Mouse (Mus musculus) mouse trophoblast stem cell (cell line): ENCODE results near the gene Emid1.
"Not testable (repeated sequence)": the region's sequence is repeated elsewhere in the genome, so short reads cannot be mapped to it uniquely, and the experiment has no call there.

Experiments
- in situ Hi-C, 2 experiments: fragments of 300-500 bp; cut with MseI, MboI; formaldehyde crosslinking; loops; 2 replicates in 1 of 2; 3 replicates in 1 of 2; pipeline ENCODE4 v1.15.1; 2025

The Emid1 gene

DNA sequence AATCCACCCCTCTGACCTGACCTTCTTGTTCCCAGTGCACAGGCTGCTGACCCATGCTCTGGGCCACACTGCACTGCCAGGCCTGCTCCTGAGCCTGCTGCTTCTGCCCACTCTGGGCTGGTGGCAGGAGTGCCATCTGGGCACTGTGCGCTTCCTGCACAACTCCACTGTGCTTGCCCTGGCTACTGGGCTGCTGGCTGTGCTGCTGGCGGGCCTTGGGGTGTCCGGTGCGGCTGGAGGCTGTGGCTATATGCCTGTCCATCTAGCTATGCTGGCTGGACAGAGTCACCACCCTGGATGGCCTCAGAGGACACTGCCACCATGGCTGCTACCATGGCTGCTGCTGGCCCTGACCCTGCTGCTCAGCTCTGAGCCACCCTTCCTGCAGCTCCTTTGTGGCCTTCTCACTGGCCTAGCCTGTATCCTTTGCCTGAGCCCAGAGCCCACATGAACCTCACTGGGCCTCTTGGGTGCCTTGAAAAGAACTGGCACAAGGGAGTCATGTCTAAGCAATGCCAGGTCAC lies 48.0 kb downstream of the Emid1 start:
- in situ Hi-C loops: no loop called here

DNA sequence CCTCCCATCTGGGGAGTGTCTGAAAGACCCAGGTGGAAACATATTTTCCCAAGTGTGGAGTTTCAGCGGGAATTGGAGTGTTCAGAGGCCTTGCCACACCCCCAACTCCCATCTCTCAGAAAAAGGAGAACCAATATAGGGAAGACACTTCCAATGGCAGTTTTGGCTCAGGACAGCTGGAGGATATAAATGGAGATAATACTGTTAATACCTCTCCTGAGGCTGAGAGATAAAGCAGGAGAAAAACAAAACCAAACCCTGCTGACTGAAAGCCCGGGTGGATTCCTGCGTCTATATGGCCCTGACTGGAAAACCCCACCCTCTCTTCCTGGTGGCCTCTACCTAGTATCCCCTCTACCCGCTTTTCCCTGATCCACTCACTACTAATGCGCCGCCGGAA lies 49.7 kb downstream of the Emid1 start:
- in situ Hi-C loops: no loop called here

DNA sequence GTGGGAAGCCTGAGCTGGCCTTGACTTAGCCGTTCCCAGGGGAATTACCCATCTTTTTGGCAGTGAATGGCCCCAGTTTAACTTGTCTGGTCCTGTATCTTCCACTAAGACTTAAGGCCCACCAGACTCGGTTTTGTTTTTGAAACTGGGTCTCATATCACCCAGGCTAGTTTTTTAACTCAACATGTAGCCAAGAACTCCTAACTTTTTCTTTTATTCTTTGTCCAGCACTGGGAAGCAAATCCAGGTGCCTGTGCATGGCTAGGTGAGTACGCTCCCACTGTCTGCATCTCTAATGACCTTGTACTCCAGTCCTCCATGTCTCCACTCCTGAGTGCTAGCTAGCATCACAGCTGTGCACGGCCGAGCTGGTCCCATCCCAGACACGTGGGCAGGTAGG lies 50.4 kb downstream of the Emid1 start:
- in situ Hi-C loops: no loop called here

DNA sequence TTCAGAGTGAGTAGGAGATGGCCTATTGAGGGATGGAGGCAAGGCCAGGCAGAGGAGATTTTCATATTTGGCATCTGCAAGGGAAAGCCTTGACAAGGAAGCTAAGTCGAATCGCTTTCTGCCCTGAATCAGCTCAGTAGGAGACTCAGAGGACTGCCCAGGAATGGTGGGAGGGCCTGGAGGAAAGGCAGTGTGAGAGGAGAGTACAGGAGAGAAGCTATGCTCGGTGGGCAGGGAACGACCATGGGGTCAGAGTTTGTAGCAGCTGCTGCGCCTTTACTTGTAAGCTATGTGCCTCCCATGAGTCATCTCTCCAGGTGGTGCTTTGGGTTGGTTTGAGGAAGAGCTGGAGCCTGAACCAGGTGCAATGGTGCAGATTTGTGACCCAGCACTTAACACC lies 51.3 kb downstream of the Emid1 start:
- in situ Hi-C loops: no loop called here

DNA sequence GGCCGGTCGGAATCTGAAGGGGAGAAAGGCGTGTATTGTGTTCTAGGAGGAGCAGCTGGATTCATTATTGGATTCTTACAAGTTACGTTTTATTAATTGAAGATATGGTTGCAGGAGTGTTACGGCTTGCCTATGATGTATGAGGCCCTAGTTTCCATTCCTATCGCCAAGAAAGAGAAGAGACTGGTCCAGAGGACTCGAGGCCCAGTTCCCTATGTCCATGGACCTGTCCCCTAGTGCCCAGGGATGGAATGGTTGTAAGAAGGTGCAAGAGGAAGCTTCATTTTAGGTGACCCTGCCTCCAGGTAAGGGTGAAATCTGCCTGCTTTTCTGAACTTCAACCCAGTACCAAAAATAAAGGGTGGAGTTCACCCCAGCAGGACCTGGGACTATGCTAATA lies 51.8 kb downstream of the Emid1 start:
- in situ Hi-C loops: no loop called here

DNA sequence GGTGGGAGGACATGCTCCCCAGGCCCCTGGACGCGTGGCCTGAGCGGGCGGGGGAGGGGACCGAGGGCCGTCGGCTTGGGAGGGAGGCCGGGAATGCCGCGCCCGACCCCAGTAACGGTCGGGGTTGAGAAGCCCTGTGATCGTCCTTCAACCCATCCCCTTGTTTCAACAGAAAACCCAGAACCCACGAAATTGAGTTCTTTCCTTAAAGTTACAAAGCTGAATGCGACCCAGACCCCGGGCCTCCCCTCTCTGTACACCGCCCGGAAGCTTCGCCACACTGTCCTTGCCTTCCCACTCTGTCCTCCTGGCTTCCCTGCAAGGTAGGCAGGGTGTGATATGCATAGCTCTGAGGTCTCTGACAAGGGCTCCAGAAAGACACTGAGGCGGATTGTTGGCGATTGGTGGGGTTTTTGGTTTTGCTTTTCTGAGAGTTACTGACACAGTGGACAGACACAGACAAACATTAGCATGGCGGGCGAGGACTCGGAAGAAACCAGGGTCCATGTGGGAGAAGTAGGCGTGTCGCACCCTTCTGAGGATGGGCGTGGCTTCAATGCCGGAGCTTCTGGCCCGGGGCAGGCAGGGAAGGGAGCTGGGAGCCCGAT lies 52.4 kb downstream of the Emid1 start:
- in situ Hi-C loops: no loop called here

DNA sequence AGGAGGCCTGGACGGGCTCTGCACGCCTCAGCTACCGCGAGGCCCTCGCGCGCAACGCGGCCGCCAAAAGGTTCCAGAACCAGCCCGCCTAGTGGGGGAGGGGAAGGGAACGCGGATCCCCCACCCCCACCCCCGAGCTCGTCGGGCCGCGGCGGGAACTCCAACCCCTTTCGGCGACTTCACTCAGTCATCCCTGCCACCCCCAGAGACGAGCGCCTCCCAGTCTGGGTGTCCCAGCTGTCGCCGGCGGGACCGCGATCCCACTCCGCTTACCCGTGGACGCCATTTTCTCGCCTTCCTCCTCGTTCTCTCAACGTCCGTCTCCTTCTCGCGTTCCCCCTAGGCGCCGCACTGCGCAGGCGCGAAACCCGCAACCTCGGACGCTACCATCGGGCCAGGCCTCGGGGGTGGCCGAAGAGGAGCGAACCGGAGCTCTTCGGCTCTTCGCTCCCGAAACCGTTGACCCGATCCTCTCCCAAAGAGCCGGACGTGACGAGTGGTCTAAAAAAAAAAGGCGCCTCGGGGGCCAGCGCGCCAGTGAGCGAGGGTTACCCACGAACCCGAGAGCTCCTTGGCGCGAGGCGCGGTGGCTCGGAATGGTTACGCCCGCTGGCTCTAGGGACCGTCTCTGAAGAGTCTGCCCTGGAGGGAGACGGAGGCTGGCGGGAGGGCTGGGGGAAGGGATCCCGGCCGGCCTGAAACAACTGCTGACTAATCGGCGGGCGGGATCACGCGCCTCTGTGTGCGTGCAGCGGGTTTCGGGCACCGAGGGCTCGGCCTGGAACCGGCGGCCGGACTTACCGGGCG lies 53.1 kb downstream of the Emid1 start, which contains the start of the genes Rhbdd3 and Ewsr1:
Gene Rhbdd3 (plus strand): TSS at position 191 of the 807 bp plus-strand sequence.
Gene Ewsr1 (minus strand): TSS at position 531 of the 807 bp plus-strand sequence.
- in situ Hi-C loops: no loop called here

DNA sequence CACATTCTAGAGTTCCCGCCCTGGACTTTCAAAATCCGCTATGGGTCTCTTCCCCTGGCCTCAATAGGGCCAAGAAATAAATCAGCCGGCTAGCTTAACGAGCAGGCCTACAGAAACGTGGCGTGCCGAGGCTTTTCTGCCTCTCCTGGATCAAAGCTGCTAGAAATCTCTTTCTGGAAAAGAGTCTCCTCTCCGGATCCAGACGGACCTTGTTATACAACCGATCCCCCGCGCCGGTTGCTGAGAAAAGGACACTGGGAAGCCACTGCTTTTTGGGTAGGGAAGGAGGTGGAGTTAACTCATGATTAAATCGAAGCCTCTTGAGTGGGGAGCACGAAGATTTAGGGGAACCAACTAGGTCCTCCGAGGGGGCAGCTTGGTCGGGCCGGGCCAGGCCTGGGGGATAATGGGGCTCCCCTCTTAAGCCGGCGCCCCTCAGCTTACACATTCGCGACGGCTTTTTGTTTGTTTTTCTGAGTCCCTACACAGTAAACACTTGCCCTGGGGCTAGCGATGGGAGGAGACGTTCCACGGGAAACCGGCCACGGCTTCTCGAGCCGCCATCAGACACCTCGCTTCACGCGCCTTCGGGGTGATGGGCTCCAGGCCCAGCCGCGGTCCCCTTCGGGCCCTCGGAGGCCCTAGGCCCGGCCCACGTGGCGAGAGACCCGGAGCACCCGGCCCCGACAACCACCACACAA lies 53.9 kb downstream of the Emid1 start:
- in situ Hi-C loops: no loop called here

DNA sequence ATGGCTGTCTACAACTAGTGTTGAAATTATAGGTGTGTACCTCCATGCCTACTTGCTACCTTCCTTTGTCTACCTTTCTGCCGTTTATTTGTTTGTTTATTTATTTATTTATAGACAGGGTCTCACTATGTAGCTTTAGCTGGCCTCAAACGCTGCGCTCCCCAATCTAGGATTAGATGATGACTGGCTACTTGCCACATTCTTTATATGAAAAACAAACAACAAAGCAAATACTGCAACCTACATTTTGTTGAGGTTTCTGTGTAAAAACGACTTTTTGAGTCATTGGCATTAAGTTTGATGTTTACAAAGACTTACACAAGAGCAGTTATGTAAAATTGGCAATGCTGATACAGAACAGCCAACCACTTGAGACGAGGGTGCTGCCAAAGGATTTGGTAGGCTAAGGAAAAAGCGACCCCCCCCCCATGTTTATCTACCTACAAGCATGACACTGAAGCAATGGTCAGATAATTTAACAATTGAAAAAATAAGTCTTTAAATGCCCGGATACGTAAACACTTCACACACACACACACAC lies 55.5 kb downstream of the Emid1 start:
- in situ Hi-C loops: no loop called here

DNA sequence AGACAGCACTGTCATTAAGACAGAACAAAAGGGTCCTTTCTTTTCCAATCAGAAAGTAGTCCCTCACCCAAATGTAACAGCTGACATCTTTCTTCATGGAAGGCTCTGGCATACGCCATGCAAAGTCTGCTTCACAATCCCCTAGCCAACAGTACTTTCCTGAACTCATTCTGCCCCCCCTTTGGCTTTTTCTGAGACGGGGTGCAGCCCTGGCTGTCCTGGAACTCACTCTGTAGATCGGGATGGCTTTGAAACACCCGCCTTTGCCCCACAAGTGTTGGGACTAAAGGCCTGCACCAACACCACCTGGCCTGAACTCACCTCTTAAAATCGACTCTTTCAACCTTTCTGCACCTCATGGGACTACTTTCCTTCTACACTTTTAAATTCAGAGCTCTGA lies 56.2 kb downstream of the Emid1 start:
- in situ Hi-C loops: no loop called here

DNA sequence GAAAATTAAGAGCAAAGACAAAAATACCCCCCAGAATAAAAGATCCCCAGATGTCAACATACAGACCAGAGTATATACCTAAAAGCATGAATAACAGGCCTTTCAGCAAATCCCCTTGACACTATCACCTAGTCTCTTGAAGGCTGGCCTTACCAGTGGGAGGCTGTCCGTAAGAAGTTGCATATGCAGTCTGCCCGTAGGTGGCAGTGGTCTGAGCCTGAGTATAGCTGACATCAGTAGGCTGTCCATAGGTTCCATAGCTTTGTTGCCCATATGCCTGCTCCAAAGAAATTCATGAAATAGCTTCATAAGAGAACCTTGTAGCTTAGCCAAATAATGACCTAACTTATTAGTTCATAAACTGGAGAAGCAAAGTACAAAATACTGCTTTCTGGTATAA lies 60.4 kb downstream of the Emid1 start:
- in situ Hi-C loops: no loop called here

DNA sequence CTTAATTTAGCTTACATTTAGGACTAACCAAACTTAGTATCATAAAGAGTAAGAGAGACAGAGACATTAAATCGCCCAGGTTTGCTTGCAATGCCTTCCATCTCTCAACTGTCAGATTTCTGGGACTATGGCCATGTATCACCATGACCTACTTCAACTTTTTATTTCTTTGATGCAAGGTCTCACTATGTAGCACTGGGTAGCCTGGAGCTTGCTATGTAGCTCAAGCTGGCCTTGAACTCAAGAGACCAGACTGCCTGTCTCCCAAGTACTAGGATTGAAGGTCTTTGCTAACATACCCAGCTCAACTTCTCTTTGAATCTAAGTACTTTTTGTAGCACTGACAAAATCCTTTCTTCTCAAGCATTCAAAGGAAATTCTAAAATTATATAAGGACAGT lies 62.9 kb downstream of the Emid1 start:
- in situ Hi-C loops: no loop called here

DNA sequence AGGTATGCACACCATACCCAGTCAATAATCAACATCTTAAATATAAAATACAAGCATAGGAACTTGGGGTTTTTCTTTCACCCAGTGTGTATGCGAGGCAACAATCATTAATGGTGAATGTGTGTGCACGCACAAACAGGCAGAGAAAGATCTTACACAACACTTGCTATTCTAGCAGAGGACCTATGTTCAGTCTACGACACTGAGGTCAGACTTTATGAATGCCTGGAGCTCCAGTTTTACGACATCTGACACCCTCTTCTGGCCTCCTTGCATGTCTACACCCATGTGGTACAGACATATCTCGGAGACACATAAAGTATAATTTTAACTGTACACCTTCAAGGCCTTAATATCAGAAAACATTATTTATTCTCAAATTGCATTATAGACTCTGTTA lies 75.2 kb downstream of the Emid1 start:
- in situ Hi-C loops: not testable (repeated sequence)

DNA sequence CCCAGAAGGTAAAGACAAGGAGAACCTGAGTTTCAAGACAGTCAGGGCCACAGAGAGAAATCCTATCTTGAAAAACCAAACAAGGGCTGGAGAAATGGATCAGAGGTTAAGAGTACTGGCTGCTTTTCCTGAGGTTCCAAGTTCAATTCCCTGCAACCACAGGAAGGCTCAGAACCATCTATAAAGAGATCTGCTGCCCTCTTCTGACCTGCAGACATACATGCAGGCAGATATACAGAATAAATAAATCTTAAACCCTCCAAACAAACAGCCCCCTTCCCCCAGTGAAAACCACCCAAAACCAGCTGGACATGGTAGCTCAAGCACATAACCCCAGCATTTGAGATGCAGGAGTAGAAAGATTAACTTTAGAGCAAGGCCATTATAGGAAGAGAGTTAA lies 76.3 kb downstream of the Emid1 start:
- in situ Hi-C loops: no loop called here

DNA sequence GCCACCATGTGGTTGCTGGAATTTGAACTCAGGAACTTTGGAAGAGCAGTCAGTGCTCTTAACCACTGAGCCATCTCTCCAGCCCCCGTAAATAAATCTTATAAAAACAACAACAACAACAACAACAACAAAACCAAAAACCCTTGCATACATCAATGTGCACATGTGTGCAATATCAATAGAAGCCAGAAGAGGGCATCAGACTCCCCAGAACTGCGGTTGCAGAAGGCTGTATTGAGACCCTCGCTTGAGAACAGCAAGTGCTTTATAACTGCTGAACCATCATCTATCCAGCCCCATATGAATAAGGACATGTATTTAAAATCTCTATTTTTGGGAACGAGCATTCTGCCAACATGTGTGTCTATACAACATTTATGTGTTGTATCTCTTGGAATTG lies 77.2 kb downstream of the Emid1 start:
- in situ Hi-C loops: no loop called here

DNA sequence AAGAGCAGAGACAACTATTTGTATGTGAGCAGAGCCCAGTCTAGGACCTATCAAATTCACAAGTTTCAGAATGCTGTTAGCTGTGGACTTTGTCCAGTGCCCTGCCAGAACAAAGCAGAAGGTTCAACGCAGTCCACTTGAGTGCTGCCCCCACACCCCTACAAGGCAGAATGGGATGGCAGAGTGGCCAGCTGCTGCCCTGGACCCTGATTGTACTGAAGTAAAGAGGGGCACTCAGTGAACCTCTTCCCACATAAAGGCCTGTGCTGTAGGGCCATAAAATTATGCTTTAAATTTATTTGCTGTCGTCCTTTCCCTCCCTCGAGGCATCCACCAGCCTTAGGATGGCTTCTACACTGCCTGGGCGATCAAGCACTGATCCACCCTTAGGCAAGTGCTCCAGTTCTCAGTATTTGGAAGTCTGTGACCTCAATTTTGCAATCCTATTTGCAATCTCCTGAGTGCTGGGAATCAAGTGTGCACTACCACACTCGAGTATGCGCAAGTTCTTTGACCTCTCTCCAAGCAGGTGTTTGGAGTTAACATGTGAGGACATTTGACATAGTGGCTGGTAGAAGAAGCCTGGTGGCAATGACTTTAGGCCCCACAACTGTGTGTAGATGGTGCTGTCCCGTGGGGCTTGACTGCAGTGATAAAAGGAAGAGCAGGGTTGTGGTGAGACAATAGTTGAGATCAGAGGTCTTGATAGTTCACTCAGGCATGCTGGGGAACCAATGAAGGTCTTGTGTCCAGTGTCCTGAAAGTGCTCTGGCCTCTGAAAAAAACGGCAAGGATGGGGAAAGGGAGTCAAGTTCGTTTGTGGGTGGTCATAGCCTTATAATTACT lies 83.7 kb downstream of the Emid1 start:
- in situ Hi-C loops: no loop called here

DNA sequence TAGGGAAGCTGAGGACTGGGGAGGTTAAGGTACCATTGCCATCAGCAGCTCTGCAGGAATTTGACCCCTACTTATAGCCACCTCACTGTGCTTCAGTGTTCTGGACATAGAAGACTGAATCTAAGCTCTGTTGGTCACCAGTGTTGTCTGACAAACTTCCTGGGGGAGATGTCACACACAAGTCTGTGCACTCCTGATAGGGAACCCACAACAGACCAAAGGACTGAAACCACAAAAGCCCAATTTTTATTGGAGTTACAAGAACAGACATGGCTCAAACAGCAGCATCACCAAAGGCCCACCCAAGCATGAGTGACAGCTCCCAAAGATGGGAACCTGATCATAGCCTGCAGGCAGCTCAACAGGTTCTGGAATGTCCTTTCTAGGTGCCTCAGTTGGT lies 85.0 kb downstream of the Emid1 start:
- in situ Hi-C loops: no loop called here

DNA sequence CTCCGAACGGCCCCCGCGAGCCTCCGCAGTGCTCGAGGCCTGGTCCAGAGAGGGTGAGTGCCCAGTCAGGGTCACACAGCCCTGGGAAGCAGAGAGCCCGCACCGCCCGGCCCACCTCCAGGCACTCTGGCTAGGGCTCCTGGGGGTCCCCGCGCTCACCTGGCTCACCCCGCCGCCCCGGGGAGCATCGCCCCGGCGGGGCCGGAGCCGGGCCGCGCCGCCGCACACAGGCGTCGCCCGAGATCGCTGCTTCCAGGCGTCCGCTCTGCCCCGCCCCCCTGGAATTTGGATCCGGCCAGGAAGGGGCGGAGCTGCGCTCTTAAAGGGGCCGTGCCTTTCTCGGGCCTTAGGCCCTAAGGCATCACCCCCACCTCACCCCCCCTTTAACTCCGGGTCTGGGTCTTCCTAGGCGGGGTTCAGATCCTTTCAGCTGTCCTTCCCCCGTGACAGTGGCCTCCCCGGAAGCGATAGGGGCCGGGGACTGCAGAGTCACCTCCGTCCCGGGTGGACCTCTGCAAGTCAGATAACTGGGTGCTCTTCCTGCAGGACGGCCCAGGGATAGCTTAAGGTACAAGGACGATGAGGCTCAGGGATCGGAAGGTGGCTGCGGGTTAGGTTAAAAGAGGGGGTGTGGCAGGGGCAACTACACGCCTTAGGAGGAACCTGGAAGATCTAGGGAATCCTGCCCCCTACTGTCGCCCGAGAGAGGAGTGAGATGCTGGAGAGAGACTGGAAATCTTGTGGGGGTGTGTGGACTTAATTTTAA lies 86.8 kb downstream of the Emid1 start, which contains the start of gene Gas2l1:
Gene Gas2l1 (minus strand): TSS at position 272 of the 766 bp plus-strand sequence.
- in situ Hi-C loops: no loop called here

DNA sequence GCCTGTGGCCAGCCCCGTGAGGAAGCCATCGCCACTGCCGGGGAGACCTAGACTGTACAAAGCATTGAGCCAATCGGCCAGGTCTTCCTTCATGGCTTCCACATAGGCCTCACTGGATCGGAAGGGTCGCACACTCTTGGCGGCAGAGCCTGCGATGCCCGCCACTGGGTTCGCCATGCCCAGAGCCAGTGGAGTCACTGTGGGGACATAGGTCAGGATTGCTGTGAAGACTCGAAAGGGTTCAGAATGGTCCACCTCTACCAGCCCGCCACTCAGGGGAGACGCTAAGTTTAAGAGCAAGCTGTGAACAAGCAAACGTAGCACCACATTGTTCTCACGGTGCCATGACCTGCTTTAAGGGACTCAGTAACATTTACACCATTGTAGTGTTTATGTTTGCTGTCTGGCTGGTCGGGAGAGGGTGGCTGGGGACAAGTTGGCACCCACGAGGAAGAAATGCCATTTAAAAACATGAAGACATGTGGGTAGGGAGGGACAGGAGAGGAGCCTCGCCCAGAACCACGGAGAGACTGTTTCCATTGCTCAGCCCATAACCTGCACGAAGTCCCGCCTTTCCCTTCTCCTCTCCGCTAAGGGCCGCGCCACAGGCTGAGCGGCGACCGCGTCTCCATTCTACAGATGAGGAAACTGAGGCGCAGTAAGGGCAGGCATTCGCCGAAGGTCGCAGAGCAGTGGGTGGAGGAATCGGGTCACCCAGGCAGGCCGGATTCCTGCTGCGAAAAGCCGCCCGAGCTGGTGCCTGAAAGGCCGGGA lies 87.6 kb downstream of the Emid1 start:
- in situ Hi-C loops: no loop called here
